ENCODE assay signal across 42 mouse cellular contexts in genomic region chr4:156096191-156096590, GRCm38 (mm10). TPM values are rescaled to one million over a fixed set of nuclear protein-coding genes. Genes with fewer than 3 reads are reported as not detected.
"Had no signal": no experiment of that assay in that cellular context is flagged by ENCODE, and none has a peak within 500 bp of the region (broad histone marks: within the 10 kb centered on the region; RNA-seq: fewer than 3 reads in every experiment).

No protein-coding gene starts in this region.

- H3K9me3 ChIP-seq: limb, embryonic 10.5 days; limb, embryonic 12.5 days; limb, embryonic 13.5 days; limb, embryonic 15.5 days; liver, embryonic 12.5 days; liver, embryonic 13.5 days; liver, embryonic 15.5 days; lung, embryonic 15.5 days; megakaryocyte, embryonic 14.5 days; midbrain, embryonic 10.5 days; midbrain, embryonic 12.5 days; midbrain, embryonic 13.5 days; midbrain, embryonic 15.5 days had no signal

- H3K4me2 ChIP-seq: limb, embryonic 12.5 days; limb, embryonic 13.5 days; limb, embryonic 15.5 days; liver, embryonic 11.5 days; liver, embryonic 12.5 days; liver, embryonic 13.5 days; liver, embryonic 15.5 days; lung, embryonic 14.5 days; lung, embryonic 15.5 days; midbrain, embryonic 11.5 days; midbrain, embryonic 12.5 days; midbrain, embryonic 13.5 days; midbrain, embryonic 15.5 days had no signal

- H3K4me3 ChIP-seq: limb, embryonic 10.5 days; limb, embryonic 12.5 days; limb, embryonic 13.5 days; limb, embryonic 15.5 days; liver, embryonic 12.5 days; liver, embryonic 13.5 days; liver, embryonic 15.5 days; lung, embryonic 15.5 days; megakaryocyte, embryonic 14.5 days; midbrain, embryonic 10.5 days; midbrain, embryonic 12.5 days; midbrain, embryonic 13.5 days; midbrain, embryonic 15.5 days; myocyte had no signal

- DNase-seq: left cerebral cortex, postnatal 4 days; liver; liver, embryonic 13.5 days; liver, postnatal 0 days; lung, adult 18-20 months; lung, adult 2 months; lung, embryonic 14.5 days; lung, postnatal 10 days; lung, postnatal 14 days; lung, postnatal 36 days; lung, postnatal 4 days; midbrain, embryonic 14.5 days had no signal

- H3K27ac ChIP-seq: limb, embryonic 10.5 days; limb, embryonic 12.5 days; limb, embryonic 13.5 days; limb, embryonic 15.5 days; liver, embryonic 12.5 days; liver, embryonic 13.5 days; liver, embryonic 14.5 days; liver, embryonic 15.5 days; lung, embryonic 15.5 days; macrophage; midbrain, embryonic 10.5 days; midbrain, embryonic 12.5 days; midbrain, embryonic 13.5 days; midbrain, embryonic 15.5 days had no signal

- H3K9ac ChIP-seq: limb, embryonic 12.5 days; limb, embryonic 13.5 days; limb, embryonic 15.5 days; liver, embryonic 12.5 days; liver, embryonic 13.5 days; liver, embryonic 14.5 days; liver, embryonic 15.5 days; liver, postnatal 0 days; lung, embryonic 14.5 days; lung, embryonic 15.5 days; midbrain, embryonic 12.5 days; midbrain, embryonic 13.5 days; midbrain, embryonic 15.5 days had no signal

- H3K36me3 ChIP-seq: limb, embryonic 10.5 days; limb, embryonic 12.5 days; limb, embryonic 13.5 days; limb, embryonic 15.5 days; liver, embryonic 12.5 days; liver, embryonic 13.5 days; liver, embryonic 15.5 days; lung, embryonic 15.5 days; midbrain, embryonic 10.5 days; midbrain, embryonic 12.5 days; midbrain, embryonic 13.5 days; midbrain, embryonic 15.5 days had no signal

- H3K27me3 ChIP-seq: limb, embryonic 12.5 days; limb, embryonic 15.5 days; liver, embryonic 12.5 days; liver, embryonic 13.5 days; liver, embryonic 15.5 days; lung, embryonic 15.5 days; midbrain, embryonic 12.5 days; midbrain, embryonic 13.5 days; midbrain, embryonic 15.5 days had no signal

- H3K4me1 ChIP-seq: limb, embryonic 12.5 days; limb, embryonic 13.5 days; limb, embryonic 15.5 days; lung, embryonic 15.5 days; midbrain, embryonic 10.5 days; midbrain, embryonic 12.5 days; midbrain, embryonic 13.5 days; midbrain, embryonic 15.5 days had no signal

RNA-seq across cellular contexts. Expression of gene Rnf223, which starts 34.1 kb away (rescaled TPM):
- total RNA-seq: liver, adult 2 months; monocyte, adult 5-6 weeks had no signal
- polyA plus RNA-seq: lung, postnatal 0 days; macrophage had no signal

RNA-seq across cellular contexts. Expression of gene Ttll10, which starts 37.0 kb away (rescaled TPM):
- total RNA-seq: left cerebral cortex, postnatal 10 days; left cerebral cortex, postnatal 14 days; left cerebral cortex, postnatal 25 days; left cerebral cortex, postnatal 36 days; left cerebral cortex, postnatal 4 days; megakaryocyte progenitor cell, adult 5-6 weeks; megakaryocyte, adult 5-6 weeks; megakaryocyte-erythroid progenitor cell, adult 5-6 weeks; monocyte, adult 5-6 weeks had no signal
- polyA plus RNA-seq: macrophage; midbrain, embryonic 11.5 days; midbrain, embryonic 12.5 days; midbrain, embryonic 13.5 days; midbrain, embryonic 15.5 days; midbrain, embryonic 16.5 days; midbrain, postnatal 0 days; myocyte; neural tube, embryonic 11.5 days had no signal
